Mouse (Mus musculus): ENCODE data around the gene Zfp639.

DNA sequence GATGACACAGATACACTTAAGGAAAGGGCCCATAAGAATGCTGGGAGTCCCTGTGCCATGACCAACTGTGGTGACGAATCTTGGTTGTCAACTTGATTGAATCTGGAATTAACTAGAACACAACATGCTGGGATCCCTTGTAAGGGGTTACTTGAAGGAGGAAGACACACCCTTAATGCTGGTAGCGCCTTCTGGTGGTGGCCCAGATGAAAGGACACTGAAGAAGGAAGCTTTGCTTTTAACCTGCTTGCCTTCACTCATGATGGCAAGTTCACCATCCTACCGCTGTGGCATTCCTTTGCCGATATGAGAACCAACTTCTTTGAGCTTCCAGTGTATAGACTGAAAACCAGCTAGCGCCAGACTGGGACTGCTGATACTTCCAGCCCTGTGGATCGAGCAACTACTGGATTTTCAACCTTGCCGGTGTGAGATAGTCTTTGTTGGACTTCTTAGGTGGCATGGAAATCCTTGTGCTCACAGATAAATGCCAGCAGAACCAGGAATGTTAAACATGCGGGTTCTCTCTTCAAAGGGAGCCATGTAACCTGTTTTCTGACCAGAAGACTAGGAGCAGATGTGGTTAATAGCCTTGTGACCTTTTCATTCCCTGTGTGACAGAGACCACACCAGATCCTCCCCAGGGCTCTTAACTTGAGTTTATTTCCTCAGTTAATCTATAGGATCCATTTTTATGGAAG lies 15.5 kb upstream of the Zfp639 start:
- TF ChIP-seq CTCF (IDR thresholded peaks at IDR 0.05; ENCODE audit: low read depth, low read length) (no peak), EP300 (IDR thresholded peaks at IDR 0.05; ENCODE audit: insufficient read depth, low read depth, low read length) (no peak), POLR2A (IDR thresholded peaks at IDR 0.05; ENCODE audit: insufficient read depth, low read length) (no peak)

Measured in ES-Bruce4 (cell line).